Mouse (Mus musculus): ENCODE data around the gene Spata13. TPM values are rescaled to one million over a fixed set of nuclear protein-coding genes. Genes with fewer than 3 reads are reported as not detected.

Gene Spata13
- polyA plus RNA-seq, 1 experiment from 2014 or later, result 25.9 TPM

- H3K27me3 ChIP-seq (ENCODE audit: control insufficient read depth, insufficient read depth, low read length), result no peaks in the 10 kb centered on the region
- 78% methylated on average over 6 of the region's 6 CpGs for WGBS
- no peak overlapping the region for H3K9ac ChIP-seq (replicated peaks; ENCODE audit: low read length)
- ATAC-seq (replicated peaks; ENCODE audit: insufficient number of reproducible peaks, low FRiP score, low TSS enrichment, low read depth), result no peak
- no peak for DNase-seq (ENCODE audit: low spot score)
- H3K27ac ChIP-seq (replicated peaks; ENCODE audit: low read depth, low read length), result no peak overlapping the region
- no peak overlapping the region for H3K4me3 ChIP-seq (ENCODE audit: low read depth, low read length)
- peaks cover 4% of the 10 kb centered on the region for H3K4me1 ChIP-seq (ENCODE audit: control insufficient read depth, insufficient read depth, low read length)
- no peak overlapping the region for H3K4me2 ChIP-seq (ENCODE audit: low read depth, low read length)
- no peaks in the 10 kb centered on the region for H3K9me3 ChIP-seq (replicated peaks; ENCODE audit: control insufficient read depth, low read length)
- no peaks in the 10 kb centered on the region for H3K36me3 ChIP-seq (replicated peaks; ENCODE audit: control insufficient read depth, insufficient read depth, low read depth, low read length)
These were observed 7.3 kb downstream of the Spata13 start for GRCm38 (mm10) chr14:60641120-60641519.

- Histone ChIP-seq H3K27me3 (ENCODE audit: control insufficient read depth, insufficient read depth, low read length) (no peaks in the 10 kb centered on the region), H3K27ac (replicated peaks; ENCODE audit: low read depth, low read length) (no peak overlapping the region), H3K9me3 (replicated peaks; ENCODE audit: control insufficient read depth, low read length) (no peaks in the 10 kb centered on the region), H3K36me3 (replicated peaks; ENCODE audit: control insufficient read depth, insufficient read depth, low read depth, low read length) (no peaks in the 10 kb centered on the region), H3K4me2 (ENCODE audit: low read depth, low read length) (no peak overlapping the region), H3K9ac (replicated peaks; ENCODE audit: low read length) (no peak overlapping the region), H3K4me3 (ENCODE audit: low read depth, low read length) (no peak overlapping the region), H3K4me1 (ENCODE audit: control insufficient read depth, insufficient read depth, low read length) (peaks cover 2% of the 10 kb centered on the region; the same call in 1 of the 2 replicates)
- no peak for DNase-seq (ENCODE audit: low spot score)
- WGBS, result 88% methylated on average over 1 of the region's 1 CpGs
- no peak for ATAC-seq (replicated peaks; ENCODE audit: insufficient number of reproducible peaks, low FRiP score, low TSS enrichment, low read depth)
These were observed 8.3 kb downstream of the Spata13 start for GRCm38 (mm10) chr14:60642131-60642530.

- Histone ChIP-seq H3K27me3 (ENCODE audit: control insufficient read depth, insufficient read depth, low read length) (no peaks in the 10 kb centered on the region), H3K27ac (replicated peaks; ENCODE audit: low read depth, low read length) (no peak overlapping the region), H3K4me3 (ENCODE audit: low read depth, low read length) (no peak overlapping the region), H3K4me1 (ENCODE audit: control insufficient read depth, insufficient read depth, low read length) (peaks cover 2% of the 10 kb centered on the region; the same call in 1 of the 2 replicates), H3K9ac (replicated peaks; ENCODE audit: low read length) (no peak overlapping the region), H3K9me3 (replicated peaks; ENCODE audit: control insufficient read depth, low read length) (no peaks in the 10 kb centered on the region), H3K4me2 (ENCODE audit: low read depth, low read length) (no peak overlapping the region), H3K36me3 (replicated peaks; ENCODE audit: control insufficient read depth, insufficient read depth, low read depth, low read length) (no peaks in the 10 kb centered on the region)
- peak; percentile 77 for ATAC-seq (replicated peaks; ENCODE audit: insufficient number of reproducible peaks, low FRiP score, low TSS enrichment, low read depth)
- 33% methylated on average over 14 of the region's 14 CpGs for WGBS
- DNase-seq (ENCODE audit: low spot score), result peak; percentile 54
These were observed 9.5 kb downstream of the Spata13 start for GRCm38 (mm10) chr14:60643098-60643870.

- Histone ChIP-seq H3K27me3 (ENCODE audit: control insufficient read depth, insufficient read depth, low read length) (no peaks in the 10 kb centered on the region), H3K9ac (replicated peaks; ENCODE audit: low read length) (no peak overlapping the region), H3K4me1 (ENCODE audit: control insufficient read depth, insufficient read depth, low read length) (peaks cover 2% of the 10 kb centered on the region; the same call in 1 of the 2 replicates), H3K9me3 (replicated peaks; ENCODE audit: control insufficient read depth, low read length) (no peaks in the 10 kb centered on the region), H3K4me2 (ENCODE audit: low read depth, low read length) (no peak overlapping the region), H3K4me3 (ENCODE audit: low read depth, low read length) (no peak overlapping the region), H3K36me3 (replicated peaks; ENCODE audit: control insufficient read depth, insufficient read depth, low read depth, low read length) (no peaks in the 10 kb centered on the region), H3K27ac (replicated peaks; ENCODE audit: low read depth, low read length) (no peak overlapping the region)
- 63% methylated on average over 5 of the region's 5 CpGs for WGBS
- DNase-seq (ENCODE audit: low spot score), result no peak
- no peak for ATAC-seq (replicated peaks; ENCODE audit: insufficient number of reproducible peaks, low FRiP score, low TSS enrichment, low read depth)
These were observed 12.6 kb downstream of the Spata13 start for GRCm38 (mm10) chr14:60646373-60646772.

- WGBS, result 92% methylated on average over 7 of the region's 7 CpGs
- Histone ChIP-seq H3K4me2 (ENCODE audit: low read depth, low read length) (no peak overlapping the region), H3K36me3 (replicated peaks; ENCODE audit: control insufficient read depth, insufficient read depth, low read depth, low read length) (no peaks in the 10 kb centered on the region), H3K9ac (replicated peaks; ENCODE audit: low read length) (no peak overlapping the region), H3K27ac (replicated peaks; ENCODE audit: low read depth, low read length) (no peak overlapping the region), H3K9me3 (replicated peaks; ENCODE audit: control insufficient read depth, low read length) (no peaks in the 10 kb centered on the region), H3K4me1 (ENCODE audit: control insufficient read depth, insufficient read depth, low read length) (peaks cover 2% of the 10 kb centered on the region; the same call in 1 of the 2 replicates), H3K27me3 (ENCODE audit: control insufficient read depth, insufficient read depth, low read length) (no peaks in the 10 kb centered on the region), H3K4me3 (ENCODE audit: low read depth, low read length) (no peak overlapping the region)
- ATAC-seq (replicated peaks; ENCODE audit: insufficient number of reproducible peaks, low FRiP score, low TSS enrichment, low read depth) (no peak), DNase-seq (ENCODE audit: low spot score) (no peak)
These were observed 14.1 kb downstream of the Spata13 start for GRCm38 (mm10) chr14:60647885-60648284.

- no peaks in the 10 kb centered on the region for H3K9me3 ChIP-seq (replicated peaks; ENCODE audit: control insufficient read depth, low read length)
- H3K4me1 ChIP-seq (ENCODE audit: control insufficient read depth, insufficient read depth, low read length), result peaks cover 2% of the 10 kb centered on the region; the same call in 1 of the 2 replicates
- 87% methylated on average over 1 of the region's 1 CpGs for WGBS
- ATAC-seq (replicated peaks; ENCODE audit: insufficient number of reproducible peaks, low FRiP score, low TSS enrichment, low read depth) (no peak), DNase-seq (ENCODE audit: low spot score) (no peak)
- no peaks in the 10 kb centered on the region for H3K27me3 ChIP-seq (ENCODE audit: control insufficient read depth, insufficient read depth, low read length)
- no peak overlapping the region for H3K4me3 ChIP-seq (ENCODE audit: low read depth, low read length)
- H3K9ac ChIP-seq (replicated peaks; ENCODE audit: low read length), result no peak overlapping the region
- no peaks in the 10 kb centered on the region for H3K36me3 ChIP-seq (replicated peaks; ENCODE audit: control insufficient read depth, insufficient read depth, low read depth, low read length)
- H3K4me2 ChIP-seq (ENCODE audit: low read depth, low read length), result no peak overlapping the region
- H3K27ac ChIP-seq (replicated peaks; ENCODE audit: low read depth, low read length), result no peak overlapping the region
These were observed 15.2 kb downstream of the Spata13 start for GRCm38 (mm10) chr14:60648956-60649355.

- H3K27me3 ChIP-seq (ENCODE audit: control insufficient read depth, insufficient read depth, low read length), result no peaks in the 10 kb centered on the region
- H3K27ac ChIP-seq (replicated peaks; ENCODE audit: low read depth, low read length), result no peak overlapping the region
- H3K36me3 ChIP-seq (replicated peaks; ENCODE audit: control insufficient read depth, insufficient read depth, low read depth, low read length), result no peaks in the 10 kb centered on the region
- no peak overlapping the region for H3K9ac ChIP-seq (replicated peaks; ENCODE audit: low read length)
- H3K4me1 ChIP-seq (ENCODE audit: control insufficient read depth, insufficient read depth, low read length), result no peaks in the 10 kb centered on the region
- DNase-seq (ENCODE audit: low spot score) (no peak), ATAC-seq (replicated peaks; ENCODE audit: insufficient number of reproducible peaks, low FRiP score, low TSS enrichment, low read depth) (no peak)
- WGBS, result 82% methylated on average over 4 of the region's 4 CpGs
- H3K4me3 ChIP-seq (ENCODE audit: low read depth, low read length), result no peak overlapping the region
- no peak overlapping the region for H3K4me2 ChIP-seq (ENCODE audit: low read depth, low read length)
- H3K9me3 ChIP-seq (replicated peaks; ENCODE audit: control insufficient read depth, low read length), result no peaks in the 10 kb centered on the region
These were observed 19.4 kb downstream of the Spata13 start for GRCm38 (mm10) chr14:60653184-60653583.

GRCm38 (mm10) chr14:60653977-60654376 is 20.2 kb downstream of the Spata13 start:
- H3K9me3 ChIP-seq (replicated peaks; ENCODE audit: control insufficient read depth, low read length), result no peaks in the 10 kb centered on the region
- ATAC-seq (replicated peaks; ENCODE audit: insufficient number of reproducible peaks, low FRiP score, low TSS enrichment, low read depth) (0 out of 2 replicates have a peak, but pooled peaks have one; percentile 39), DNase-seq (ENCODE audit: low spot score) (no peak)
- 79% methylated on average over 5 of the region's 5 CpGs for WGBS
- no peak overlapping the region for H3K9ac ChIP-seq (replicated peaks; ENCODE audit: low read length)
- no peak overlapping the region for H3K4me2 ChIP-seq (ENCODE audit: low read depth, low read length)
- H3K4me3 ChIP-seq (ENCODE audit: low read depth, low read length), result no peak overlapping the region
- no peak overlapping the region for H3K27ac ChIP-seq (replicated peaks; ENCODE audit: low read depth, low read length)
- H3K36me3 ChIP-seq (replicated peaks; ENCODE audit: control insufficient read depth, insufficient read depth, low read depth, low read length), result no peaks in the 10 kb centered on the region
- no peaks in the 10 kb centered on the region for H3K4me1 ChIP-seq (ENCODE audit: control insufficient read depth, insufficient read depth, low read length)
- no peaks in the 10 kb centered on the region for H3K27me3 ChIP-seq (ENCODE audit: control insufficient read depth, insufficient read depth, low read length)
